Mouse (Mus musculus): ENCODE measurements around the gene Rai2. TPM values are rescaled to one million over a fixed set of nuclear protein-coding genes. Genes with fewer than 3 reads are reported as not detected.

The Rai2 gene
- polyA plus RNA-seq (2016; fragmentation: Nextera tagmentation; extraction: Ambion mirVana): 2.5 and 3.3 TPM in 2 replicates

DNA sequence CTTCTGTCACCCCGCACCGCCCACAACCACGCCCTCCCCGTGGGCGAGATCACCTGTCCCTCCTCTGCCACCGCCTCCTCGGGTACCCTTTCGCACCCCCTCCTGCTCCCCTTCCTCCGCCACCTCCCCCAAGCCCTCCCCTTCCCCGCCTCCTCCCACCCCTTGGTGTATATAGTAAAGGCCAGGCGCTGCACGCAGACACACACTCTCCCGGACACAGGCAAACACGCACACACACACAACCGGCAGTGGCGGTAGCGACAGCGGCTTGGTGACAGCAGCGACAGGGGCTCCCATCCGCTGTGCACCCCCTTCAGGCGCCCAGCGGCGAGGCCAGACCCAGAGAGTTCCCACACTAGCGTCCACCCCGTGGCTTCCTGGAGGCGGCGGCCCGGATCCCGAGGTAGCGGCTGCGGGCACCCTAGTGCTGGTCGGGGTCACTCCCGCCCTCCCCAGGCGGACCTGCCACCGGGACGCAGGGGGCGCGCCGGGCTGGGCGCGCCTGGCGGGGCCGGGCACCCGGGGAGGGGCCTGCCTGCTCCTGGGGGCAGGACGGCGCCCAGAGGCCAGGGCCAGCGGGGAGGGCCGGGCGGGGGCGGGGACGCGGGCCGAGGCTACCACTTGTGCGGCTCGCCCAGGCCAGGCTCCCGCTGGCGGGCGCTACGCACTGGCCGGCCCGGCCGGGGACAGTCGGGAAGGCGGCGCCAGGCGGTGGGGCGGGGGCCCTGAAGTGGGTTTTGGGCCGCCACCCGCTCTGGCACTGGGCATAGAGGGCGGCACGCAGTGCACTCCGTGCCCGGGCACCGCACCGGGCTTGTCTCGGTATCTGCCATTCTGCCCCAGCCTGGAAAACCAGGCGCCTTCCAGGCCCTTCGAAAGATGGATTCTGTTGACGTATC, at the start of gene Rai2:
Gene Rai2, plus strand, starts transcription at position 205 of the 899 bp plus-strand sequence.
- Histone ChIP-seq H3K36me3 (no peaks in the 10 kb centered on the region), H3K4me2 (peak within 1 kb of the TSS; percentile 93), H3K9me3 (no peaks in the 10 kb centered on the region), H3K27me3 (peaks cover 78% of the 10 kb centered on the region), H3K27ac (no peak within 1 kb of the TSS), H3K4me3 (replicated peaks) (peak within 1 kb of the TSS; percentile 57), H3K4me1 (replicated peaks) (no peaks in the 10 kb centered on the region), H3K9ac (replicated peaks) (peak within 1 kb of the TSS; percentile 60)
- WGBS: 20% methylated on average over 68 of the region's 79 CpGs
- peak; percentile 76 for ATAC-seq (ENCODE audit: insufficient number of reproducible peaks, insufficient read depth, low FRiP score, low TSS enrichment, low read depth)

DNA sequence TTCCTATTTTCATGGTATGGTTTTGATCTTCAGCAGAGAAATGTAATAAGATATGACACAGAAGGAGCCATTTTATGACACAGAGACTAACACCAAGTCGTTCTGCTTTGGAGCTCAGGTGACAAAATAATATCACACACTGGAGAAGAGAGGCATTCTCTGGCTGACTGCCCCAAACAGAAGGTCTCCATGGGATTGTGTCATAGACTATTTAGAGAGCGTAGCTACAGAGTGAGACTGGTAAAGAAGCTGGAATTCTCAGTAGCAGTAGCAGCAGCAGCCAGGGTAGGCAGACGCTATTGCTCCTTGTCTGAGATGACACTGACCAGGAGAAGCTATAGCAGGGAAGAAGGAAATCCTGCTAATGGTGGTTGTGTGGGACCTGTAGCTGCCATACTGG, 27.5 kb upstream of the Rai2 start:
- no peak overlapping the region for H3K27ac ChIP-seq
- no peak overlapping the region for H3K9ac ChIP-seq (replicated peaks)
- H3K4me1 ChIP-seq (replicated peaks): no peaks in the 10 kb centered on the region
- H3K4me2 ChIP-seq: no peak overlapping the region
- 57% methylated on average over 3 of the region's 3 CpGs for WGBS
- ATAC-seq (ENCODE audit: insufficient number of reproducible peaks, insufficient read depth, low FRiP score, low TSS enrichment, low read depth): no peak
- H3K36me3 ChIP-seq: no peaks in the 10 kb centered on the region
- peaks cover 22% of the 10 kb centered on the region for H3K27me3 ChIP-seq
- no peak overlapping the region for H3K4me3 ChIP-seq (replicated peaks)
- H3K9me3 ChIP-seq: no peaks in the 10 kb centered on the region

DNA sequence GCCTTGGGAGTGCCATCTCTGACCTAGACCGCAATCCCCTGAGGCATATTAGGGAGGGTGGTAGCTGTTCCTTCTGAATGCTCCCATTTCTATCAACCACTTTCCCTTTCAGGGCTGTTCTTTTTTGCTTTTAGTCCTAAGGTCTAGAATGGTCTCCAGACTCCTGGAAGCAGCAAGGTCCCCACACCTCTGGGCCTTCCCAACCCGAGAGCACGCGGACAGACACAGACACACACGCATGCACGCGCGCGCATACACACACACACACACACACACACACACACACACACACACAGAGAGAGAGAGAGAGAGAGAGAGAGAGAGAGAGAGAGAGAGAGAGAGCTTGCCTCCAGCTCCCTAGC, 385 bp upstream of the Rai2 start:
- peak overlapping the region; percentile 93 for H3K4me2 ChIP-seq
- WGBS: 46% methylated on average over 1 of the region's 9 CpGs
- no peaks in the 10 kb centered on the region for H3K4me1 ChIP-seq (replicated peaks)
- H3K27me3 ChIP-seq: peaks cover 71% of the 10 kb centered on the region
- H3K9me3 ChIP-seq: no peaks in the 10 kb centered on the region
- no peak overlapping the region for H3K9ac ChIP-seq (replicated peaks)
- ATAC-seq (ENCODE audit: insufficient number of reproducible peaks, insufficient read depth, low FRiP score, low TSS enrichment, low read depth): no peak
- H3K4me3 ChIP-seq (replicated peaks): peak overlapping the region; percentile 57
- H3K36me3 ChIP-seq: no peaks in the 10 kb centered on the region
- no peak overlapping the region for H3K27ac ChIP-seq

DNA sequence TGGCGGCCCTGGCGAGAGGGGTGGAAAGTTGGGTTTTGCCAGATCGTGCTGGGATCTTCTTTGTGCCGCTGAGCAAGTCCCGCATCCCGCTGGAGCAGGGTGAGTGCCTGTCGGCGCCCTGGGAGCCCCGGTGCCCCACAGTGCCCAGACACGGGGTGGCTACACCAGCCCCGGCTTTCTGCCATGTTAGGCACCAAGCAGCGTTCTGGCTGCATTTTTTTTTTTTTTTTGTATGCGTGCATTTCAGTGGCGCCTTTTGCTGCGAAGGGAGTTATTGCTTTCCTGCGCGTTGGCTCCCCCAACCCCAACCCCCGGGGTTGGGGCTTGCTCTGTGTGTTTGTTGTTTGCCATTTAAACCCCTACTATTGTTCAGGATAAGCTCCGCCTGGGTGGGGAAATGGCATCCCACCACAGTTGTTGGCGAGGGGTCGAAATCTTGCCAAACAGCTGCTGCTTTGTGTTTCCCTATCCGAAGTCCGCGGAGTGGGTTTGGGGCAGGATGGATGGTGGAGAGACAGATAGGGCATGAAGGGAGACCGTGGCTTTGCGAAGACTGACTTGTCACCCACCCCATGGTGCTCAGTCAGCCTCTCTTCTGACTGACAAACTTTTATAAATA, 1.0 kb downstream of the Rai2 start:
- H3K27me3 ChIP-seq: peaks cover 84% of the 10 kb centered on the region
- no peak; the same call in 1 of the 2 replicates for ATAC-seq (ENCODE audit: insufficient number of reproducible peaks, insufficient read depth, low FRiP score, low TSS enrichment, low read depth)
- no peaks in the 10 kb centered on the region for H3K9me3 ChIP-seq
- peak overlapping the region; percentile 57 for H3K4me3 ChIP-seq (replicated peaks)
- H3K9ac ChIP-seq (replicated peaks): peak overlapping the region; percentile 60; the same call in 1 of the 2 replicates
- no peaks in the 10 kb centered on the region for H3K36me3 ChIP-seq
- no peak overlapping the region for H3K27ac ChIP-seq
- peak overlapping the region; percentile 93 for H3K4me2 ChIP-seq
- H3K4me1 ChIP-seq (replicated peaks): no peaks in the 10 kb centered on the region
- 11% methylated on average over 26 of the region's 26 CpGs for WGBS

DNA sequence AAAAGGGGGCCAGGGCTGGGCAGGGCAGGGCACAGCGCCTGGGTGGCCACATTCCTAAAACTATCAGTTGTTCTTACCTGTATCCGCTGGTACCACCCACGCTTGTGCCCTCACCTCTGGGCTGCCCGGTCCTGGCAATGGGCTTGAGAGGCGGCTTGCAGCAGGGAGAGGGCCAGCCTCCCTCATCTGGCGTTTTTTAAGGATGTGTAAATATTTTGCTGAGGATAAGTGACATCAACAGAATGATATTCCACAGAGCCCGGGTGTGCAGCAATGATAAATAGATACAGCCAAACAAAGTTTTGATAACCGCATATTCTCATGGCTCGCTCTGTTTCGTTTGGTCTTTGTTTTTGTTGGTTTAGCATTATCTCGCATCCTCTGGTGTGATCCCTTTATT, 1.7 kb downstream of the Rai2 start:
- Histone ChIP-seq H3K9me3 (no peaks in the 10 kb centered on the region), H3K9ac (replicated peaks) (no peak overlapping the region), H3K4me3 (replicated peaks) (no peak overlapping the region), H3K4me2 (peak overlapping the region; percentile 93; the same call in 1 of the 2 replicates), H3K27me3 (peaks cover 88% of the 10 kb centered on the region), H3K4me1 (replicated peaks) (no peaks in the 10 kb centered on the region), H3K36me3 (no peaks in the 10 kb centered on the region), H3K27ac (no peak overlapping the region)
- WGBS: 33% methylated on average over 11 of the region's 11 CpGs
- ATAC-seq (ENCODE audit: insufficient number of reproducible peaks, insufficient read depth, low FRiP score, low TSS enrichment, low read depth): no peak

DNA sequence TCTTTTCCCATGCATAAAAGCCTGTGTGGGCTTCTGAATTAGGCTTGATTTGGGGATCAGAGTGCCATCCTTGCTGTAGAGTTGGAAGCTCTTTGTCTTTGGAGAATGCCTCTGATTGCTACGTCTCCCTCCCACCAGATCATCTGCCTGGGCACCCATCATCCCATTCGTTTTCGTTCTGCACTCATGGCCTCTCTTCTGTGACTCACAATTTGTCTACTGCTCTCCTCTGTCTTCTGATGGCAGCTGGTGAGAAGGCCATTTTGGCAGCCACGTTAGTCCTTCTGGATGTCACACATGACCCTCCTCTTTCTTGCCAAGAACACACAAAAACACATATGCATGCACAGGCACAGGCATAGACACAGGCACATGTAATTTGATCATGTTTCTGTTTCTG, 4.2 kb downstream of the Rai2 start:
- Histone ChIP-seq H3K27me3 (peaks cover 88% of the 10 kb centered on the region), H3K36me3 (no peaks in the 10 kb centered on the region), H3K4me1 (replicated peaks) (no peaks in the 10 kb centered on the region), H3K9me3 (no peaks in the 10 kb centered on the region), H3K4me2 (no peak overlapping the region), H3K4me3 (replicated peaks) (no peak overlapping the region), H3K9ac (replicated peaks) (no peak overlapping the region), H3K27ac (no peak overlapping the region)
- ATAC-seq (ENCODE audit: insufficient number of reproducible peaks, insufficient read depth, low FRiP score, low TSS enrichment, low read depth): no peak
- WGBS: 66% methylated on average over 4 of the region's 4 CpGs

DNA sequence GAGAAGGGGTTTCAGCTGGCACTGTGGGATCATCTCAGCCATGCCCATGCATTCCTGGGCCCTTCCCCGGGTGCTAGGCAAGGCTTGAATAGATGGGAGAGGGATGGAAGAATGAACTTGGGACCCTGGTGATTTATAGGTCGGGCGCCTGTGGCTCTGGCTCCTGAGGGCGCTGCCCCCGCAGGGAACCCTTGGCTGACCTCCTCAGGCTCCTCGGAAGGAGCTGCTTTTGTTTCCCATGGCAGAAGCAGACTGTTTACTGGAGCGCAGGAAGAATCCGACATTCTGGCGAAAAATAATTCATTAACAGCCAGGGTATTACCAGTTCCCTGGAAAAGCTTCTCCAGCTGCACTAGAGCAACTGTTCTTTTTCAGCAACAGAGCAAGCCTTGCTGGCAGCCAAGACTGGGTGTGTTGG, 6.5 kb downstream of the Rai2 start:
- Histone ChIP-seq H3K27ac (no peak overlapping the region), H3K9me3 (no peaks in the 10 kb centered on the region), H3K36me3 (no peaks in the 10 kb centered on the region), H3K4me2 (no peak overlapping the region), H3K4me3 (replicated peaks) (no peak overlapping the region), H3K27me3 (peaks cover 74% of the 10 kb centered on the region), H3K9ac (replicated peaks) (no peak overlapping the region), H3K4me1 (replicated peaks) (no peaks in the 10 kb centered on the region)
- no peak for ATAC-seq (ENCODE audit: insufficient number of reproducible peaks, insufficient read depth, low FRiP score, low TSS enrichment, low read depth)
- 19% methylated on average over 9 of the region's 9 CpGs for WGBS

DNA sequence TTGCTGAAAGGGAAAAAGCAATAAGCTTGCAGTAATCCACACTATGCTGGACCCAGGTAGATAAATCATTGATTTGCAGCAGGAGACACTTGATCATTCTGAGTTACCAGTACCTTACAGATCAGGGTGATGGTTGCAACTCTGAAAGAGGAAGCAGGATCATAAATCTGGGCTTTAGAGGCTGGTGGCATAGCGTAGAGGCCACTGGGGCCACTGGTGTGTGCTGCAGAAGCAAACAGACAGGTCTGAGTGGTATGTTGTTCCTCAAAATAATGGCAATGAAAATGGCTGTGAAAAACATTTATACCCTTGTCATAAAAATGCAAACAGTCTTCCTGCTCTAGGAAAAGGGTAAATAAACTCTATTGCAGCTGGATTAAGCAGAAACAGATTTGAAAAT, 9.4 kb downstream of the Rai2 start:
- no peak for ATAC-seq (ENCODE audit: insufficient number of reproducible peaks, insufficient read depth, low FRiP score, low TSS enrichment, low read depth)
- H3K4me2 ChIP-seq: no peak overlapping the region
- H3K36me3 ChIP-seq: no peaks in the 10 kb centered on the region
- peaks cover 64% of the 10 kb centered on the region for H3K27me3 ChIP-seq
- WGBS: 40% methylated on average over 1 of the region's 1 CpGs
- H3K9ac ChIP-seq (replicated peaks): no peak overlapping the region
- H3K4me1 ChIP-seq (replicated peaks): no peaks in the 10 kb centered on the region
- H3K4me3 ChIP-seq (replicated peaks): no peak overlapping the region
- no peak overlapping the region for H3K27ac ChIP-seq
- H3K9me3 ChIP-seq: no peaks in the 10 kb centered on the region

DNA sequence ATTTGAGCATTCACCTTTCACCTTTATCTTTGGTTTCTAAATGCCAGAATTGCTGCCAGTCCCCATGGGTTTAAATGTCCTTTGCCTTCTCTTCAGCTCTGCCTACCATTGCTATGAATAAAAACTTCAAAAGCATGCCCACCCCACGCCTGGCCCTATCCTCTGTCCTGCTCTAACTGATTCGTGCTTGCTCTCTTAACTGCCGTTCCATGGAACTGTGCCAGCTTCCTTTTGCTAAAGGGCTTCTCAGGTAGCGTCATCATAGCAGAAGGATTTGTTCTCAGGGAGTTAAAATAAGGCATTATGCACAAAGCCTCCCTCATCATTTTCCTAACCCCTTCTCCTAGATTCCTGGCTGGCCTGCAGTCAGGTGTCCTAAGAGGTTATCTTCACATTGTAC, 11.6 kb downstream of the Rai2 start:
- ATAC-seq (ENCODE audit: insufficient number of reproducible peaks, insufficient read depth, low FRiP score, low TSS enrichment, low read depth): no peak
- Histone ChIP-seq H3K27ac (no peak overlapping the region), H3K4me2 (no peak overlapping the region), H3K27me3 (peaks cover 58% of the 10 kb centered on the region), H3K36me3 (no peaks in the 10 kb centered on the region), H3K4me1 (replicated peaks) (no peaks in the 10 kb centered on the region), H3K9ac (replicated peaks) (no peak overlapping the region), H3K4me3 (replicated peaks) (no peak overlapping the region), H3K9me3 (no peaks in the 10 kb centered on the region)
- WGBS: 59% methylated on average over 4 of the region's 4 CpGs

DNA sequence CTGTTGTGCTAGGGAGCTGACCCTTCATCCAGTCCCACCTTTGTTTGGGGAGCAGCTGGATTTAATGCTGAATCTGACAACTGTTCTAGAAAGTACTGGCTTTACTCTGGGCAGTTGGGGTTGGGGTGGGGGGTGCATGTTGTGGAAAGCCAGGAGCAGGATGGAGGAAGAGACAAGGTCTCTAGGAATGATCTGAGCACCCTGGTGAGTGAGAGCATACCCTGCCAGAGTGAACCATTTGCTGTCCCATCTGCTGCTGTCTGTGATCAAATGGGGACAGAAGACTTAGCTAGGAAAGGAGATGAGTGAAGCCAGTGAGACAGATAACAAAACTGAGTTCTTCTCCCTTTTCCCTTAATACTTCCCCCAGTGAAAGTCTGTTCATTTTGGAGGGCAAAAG, 13.2 kb downstream of the Rai2 start:
- ATAC-seq (ENCODE audit: insufficient number of reproducible peaks, insufficient read depth, low FRiP score, low TSS enrichment, low read depth): no peak
- H3K4me1 ChIP-seq (replicated peaks): no peaks in the 10 kb centered on the region
- no peak overlapping the region for H3K4me3 ChIP-seq (replicated peaks)
- no peaks in the 10 kb centered on the region for H3K9me3 ChIP-seq
- no peak overlapping the region for H3K4me2 ChIP-seq
- H3K27ac ChIP-seq: no peak overlapping the region
- H3K36me3 ChIP-seq: no peaks in the 10 kb centered on the region
- H3K9ac ChIP-seq (replicated peaks): no peak overlapping the region
- peaks cover 63% of the 10 kb centered on the region for H3K27me3 ChIP-seq

DNA sequence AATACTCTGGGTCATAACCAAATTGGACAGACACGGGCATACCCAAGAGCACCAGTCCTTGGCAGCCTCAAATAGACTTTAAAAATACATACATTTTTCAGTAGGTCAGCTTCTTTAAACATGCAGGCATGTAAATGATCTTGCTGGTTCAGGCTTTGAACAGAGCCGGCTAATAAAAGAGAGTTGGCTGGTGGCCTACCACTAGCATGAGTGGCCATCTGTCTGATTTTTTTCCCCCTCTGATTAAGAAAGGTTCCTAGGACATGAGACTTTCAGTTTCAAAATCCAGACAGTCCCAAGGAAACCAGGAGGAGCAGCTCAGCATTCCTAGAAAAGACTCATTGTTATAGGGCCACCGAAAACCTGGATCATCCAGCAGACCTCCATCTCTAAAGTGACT, 15.0 kb downstream of the Rai2 start:
- WGBS: 83% methylated on average over 3 of the region's 3 CpGs
- Histone ChIP-seq H3K4me2 (no peak overlapping the region), H3K9ac (replicated peaks) (no peak overlapping the region), H3K4me1 (replicated peaks) (no peaks in the 10 kb centered on the region), H3K4me3 (replicated peaks) (no peak overlapping the region), H3K36me3 (no peaks in the 10 kb centered on the region), H3K27me3 (peaks cover 59% of the 10 kb centered on the region), H3K27ac (no peak overlapping the region), H3K9me3 (no peaks in the 10 kb centered on the region)
- ATAC-seq (ENCODE audit: insufficient number of reproducible peaks, insufficient read depth, low FRiP score, low TSS enrichment, low read depth): no peak

All from limb, embryonic 12.5 days (tissue).